Mouse (Mus musculus) hindbrain, postnatal 0 days (tissue): ENCODE data around the gene Slc23a2. TPM values are rescaled to one million over a fixed set of nuclear protein-coding genes. Genes with fewer than 3 reads are reported as not detected.

Experiments used
- ATAC-seq: fragments of 200-750 bp; cut with Nextera tagmentation; 2 replicates; pipeline ENCODE4 v1.8.0; 2017; ENCODE audit warnings: mild to moderate bottlenecking, moderate TSS enrichment, moderate library complexity
- DNase-seq: peaks from one replicate; pipeline ENCODE4 v3.0.0-alpha.2; 2015; ENCODE audit warnings: low spot score
- H3K27ac ChIP-seq: fragments of 300-500 bp; sonication (generic); 2 replicates; pipeline ENCODE4 v1.5.1; 2014; ENCODE audit warnings: mild to moderate bottlenecking
- H3K27me3 ChIP-seq: fragments of 300-500 bp; sonication (generic); 2 replicates; pipeline ENCODE4 v1.6.1; 2014; ENCODE audit warnings: low read length, mixed read lengths; ENCODE audit not compliant: insufficient read depth
- H3K36me3 ChIP-seq: fragments of 300-500 bp; sonication (generic); 2 replicates; pipeline ENCODE4 v1.6.1; 2014; ENCODE audit warnings: low read length, mixed read lengths; ENCODE audit not compliant: insufficient read depth
- H3K4me1 ChIP-seq: fragments of 300-500 bp; sonication (generic); 2 replicates; pipeline ENCODE4 v1.6.1; 2014; ENCODE audit warnings: antibody characterized with exemption, low read length, mixed read lengths; ENCODE audit not compliant: insufficient read depth
- H3K4me2 ChIP-seq: fragments of 300-500 bp; sonication (generic); 2 replicates; pipeline ENCODE4 v1.6.1; 2014; ENCODE audit warnings: low read depth, mild to moderate bottlenecking, low read length, moderate library complexity, mixed read lengths
- H3K4me3 ChIP-seq: fragments of 300-500 bp; sonication (generic); 2 replicates; pipeline ENCODE4 v1.5.1; 2014; ENCODE audit warnings: low read length
- H3K9ac ChIP-seq: fragments of 300-500 bp; sonication (generic); replicated peaks from 2 replicates; pipeline ENCODE4 v1.6.1; 2014; ENCODE audit warnings: mild to moderate bottlenecking, low read length, moderate library complexity, mixed read lengths
- H3K9me3 ChIP-seq: fragments of 300-500 bp; sonication (generic); 2 replicates; pipeline ENCODE4 v1.6.1; 2016; ENCODE audit warnings: low read length, mixed read lengths
- CTCF ChIP-seq: IDR thresholded peaks from 2 replicates; pipeline ENCODE4 v1.5.1; 2016; ENCODE audit warnings: antibody characterized with exemption, control low read depth, low read depth
- WGBS: fragments of 180-500 bp; shearing (Covaris S2); extraction: QIAGEN DNeasy Blood & Tissue Kit; methylation state at CpG from one replicate; pipeline ENCODE4 v1.1.7; 2014; 5-methylcytosine and 5-hydroxymethylcytosine counted together
- polyA plus RNA-seq: library from polyadenylated mRNA; unstranded; fragments of >200 nt; fragmentation: Nextera tagmentation; extraction: Ambion mirVana; gene quantifications from 2 replicates; pipeline ENCODE4 v1.2.1, GENCODE M21; 2015
- total RNA-seq: library from RNA; depleted of rRNA; stranded (reverse); fragments of >200 nt; gene quantifications from 2 replicates; pipeline ENCODE4 v1.2.3, GENCODE M21; 2014

Slc23a2 gene
- total and polyA plus RNA-seq, 2 experiments from 2014 or later, result 49.4 to 83.1 TPM

- H3K4me2 ChIP-seq, result no peak overlapping the region
- no peak for TF ChIP-seq CTCF
- H3K4me3 ChIP-seq, result no peak overlapping the region
- no peaks in the 10 kb centered on the region for H3K4me1 ChIP-seq
- 43% methylated on average over 10 of the region's 10 CpGs for WGBS
- no peaks in the 10 kb centered on the region for H3K36me3 ChIP-seq
- ATAC-seq (no peak), DNase-seq (no peak)
- no peaks in the 10 kb centered on the region for H3K27me3 ChIP-seq
- H3K27ac ChIP-seq, result no peak overlapping the region
- H3K9ac ChIP-seq, result no peak overlapping the region
- no peaks in the 10 kb centered on the region for H3K9me3 ChIP-seq
These were observed 17.0 kb downstream of the Slc23a2 start for GRCm38 (mm10) chr2:132127904-132128303.

- 98% methylated on average over 1 of the region's 1 CpGs for WGBS
- Histone ChIP-seq H3K27me3 (no peaks in the 10 kb centered on the region), H3K4me3 (no peak overlapping the region), H3K4me2 (no peak overlapping the region), H3K36me3 (no peaks in the 10 kb centered on the region), H3K9me3 (no peaks in the 10 kb centered on the region), H3K27ac (no peak overlapping the region), H3K9ac (no peak overlapping the region), H3K4me1 (no peaks in the 10 kb centered on the region)
- TF ChIP-seq CTCF, result no peak
- DNase-seq, result no peak
- no peak for ATAC-seq
These were observed 18.6 kb downstream of the Slc23a2 start for GRCm38 (mm10) chr2:132126292-132126691.

- Histone ChIP-seq H3K9me3 (no peaks in the 10 kb centered on the region), H3K27ac (no peak overlapping the region), H3K4me1 (no peaks in the 10 kb centered on the region), H3K4me2 (no peak overlapping the region), H3K4me3 (no peak overlapping the region), H3K36me3 (no peaks in the 10 kb centered on the region), H3K9ac (no peak overlapping the region), H3K27me3 (no peaks in the 10 kb centered on the region)
- 73% methylated on average over 4 of the region's 4 CpGs for WGBS
- ATAC-seq, result no peak
- DNase-seq, result no peak
- no peak for TF ChIP-seq CTCF
These were observed 21.8 kb downstream of the Slc23a2 start for GRCm38 (mm10) chr2:132123063-132123462.

- WGBS, result 88% methylated on average over 3 of the region's 3 CpGs
- no peaks in the 10 kb centered on the region for H3K36me3 ChIP-seq
- DNase-seq (no peak), ATAC-seq (no peak)
- H3K9ac ChIP-seq, result no peak overlapping the region
- no peaks in the 10 kb centered on the region for H3K27me3 ChIP-seq
- H3K27ac ChIP-seq, result no peak overlapping the region
- H3K4me2 ChIP-seq, result no peak overlapping the region
- H3K9me3 ChIP-seq, result no peaks in the 10 kb centered on the region
- TF ChIP-seq CTCF, result 0 out of 2 replicates have a peak, but pooled peaks have one; percentile 1
- no peak overlapping the region for H3K4me3 ChIP-seq
- no peaks in the 10 kb centered on the region for H3K4me1 ChIP-seq
These were observed 23.9 kb downstream of the Slc23a2 start for GRCm38 (mm10) chr2:132121050-132121449.

- no peak overlapping the region for H3K4me2 ChIP-seq
- 72% methylated on average over 1 of the region's 1 CpGs for WGBS
- H3K27me3 ChIP-seq, result no peaks in the 10 kb centered on the region
- no peaks in the 10 kb centered on the region for H3K9me3 ChIP-seq
- no peak overlapping the region for H3K4me3 ChIP-seq
- no peak overlapping the region for H3K27ac ChIP-seq
- no peak for DNase-seq
- H3K4me1 ChIP-seq, result no peaks in the 10 kb centered on the region
- TF ChIP-seq CTCF, result no peak
- H3K9ac ChIP-seq, result no peak overlapping the region
- no peak for ATAC-seq
- no peaks in the 10 kb centered on the region for H3K36me3 ChIP-seq
These were observed 26.3 kb downstream of the Slc23a2 start for GRCm38 (mm10) chr2:132118646-132119045.

GRCm38 (mm10) chr2:132115936-132116335, 29.0 kb downstream of the Slc23a2 start:
- H3K27ac ChIP-seq, result no peak overlapping the region
- no peak overlapping the region for H3K4me2 ChIP-seq
- DNase-seq (no peak), ATAC-seq (no peak)
- H3K27me3 ChIP-seq, result no peaks in the 10 kb centered on the region
- no peak overlapping the region for H3K9ac ChIP-seq
- no peak for TF ChIP-seq CTCF
- no peaks in the 10 kb centered on the region for H3K9me3 ChIP-seq
- WGBS, result 92% methylated on average over 5 of the region's 5 CpGs
- no peaks in the 10 kb centered on the region for H3K4me1 ChIP-seq
- no peak overlapping the region for H3K4me3 ChIP-seq
- no peaks in the 10 kb centered on the region for H3K36me3 ChIP-seq

GRCm38 (mm10) chr2:132115344-132115743, 29.6 kb downstream of the Slc23a2 start:
- Histone ChIP-seq H3K4me3 (no peak overlapping the region), H3K27me3 (no peaks in the 10 kb centered on the region), H3K27ac (no peak overlapping the region), H3K4me1 (no peaks in the 10 kb centered on the region), H3K4me2 (no peak overlapping the region), H3K36me3 (no peaks in the 10 kb centered on the region), H3K9me3 (no peaks in the 10 kb centered on the region), H3K9ac (no peak overlapping the region)
- TF ChIP-seq CTCF, result no peak
- 75% methylated on average over 6 of the region's 6 CpGs for WGBS
- no peak for DNase-seq
- ATAC-seq, result no peak
